Mouse (Mus musculus) brain, embryonic 14.5 days (tissue): Measurements from ENCODE around the gene Anapc15.

ENCODE experiments used
- CTCF ChIP-seq: fragments of 200-500 bp; IDR thresholded peaks from 2 replicates; pipeline ENCODE4 v1.5.1; 2012; ENCODE audit warnings: inconsistent platforms, mild to moderate bottlenecking, moderate library complexity, borderline replicate concordance; ENCODE audit not compliant: insufficient read depth, insufficient read length; ENCODE audit errors: extremely low read depth
- POLR2A ChIP-seq: fragments of 200-500 bp; IDR thresholded peaks from 2 replicates; pipeline ENCODE4 v1.6.1; 2012; ENCODE audit warnings: mild to moderate bottlenecking, inconsistent platforms, borderline replicate concordance; ENCODE audit not compliant: poor library complexity, insufficient read depth, insufficient read length, severe bottlenecking; ENCODE audit errors: extremely low read depth

DNA sequence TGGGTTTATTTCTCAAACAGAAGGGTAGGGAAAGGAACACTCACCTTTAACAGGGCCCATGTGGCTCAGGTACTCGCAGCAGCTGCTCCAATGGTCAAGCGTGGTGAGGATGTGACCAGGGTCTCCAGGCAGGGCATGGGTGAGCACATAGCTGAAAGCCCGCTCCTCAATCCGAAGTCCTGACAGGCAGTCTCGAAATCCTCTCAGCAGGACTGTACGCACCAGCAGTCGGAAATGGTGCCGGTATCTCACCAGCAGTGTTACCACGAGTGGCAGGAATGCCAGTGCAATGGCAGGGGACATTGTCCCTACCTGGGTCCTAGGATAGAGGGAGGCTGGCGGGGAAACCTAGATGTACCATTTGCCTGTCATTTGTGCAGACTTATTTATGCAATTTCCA is 38.5 kb downstream of the Anapc15 start:
- no peak for TF ChIP-seq POLR2A
- no peak for TF ChIP-seq CTCF
